Mouse (Mus musculus) midbrain, embryonic 11.5 days (tissue): Measurements from ENCODE around the gene Tcp11l1. TPM values are rescaled to one million over a fixed set of nuclear protein-coding genes. Genes with fewer than 3 reads are reported as not detected.

ENCODE experiments used
- ATAC-seq: fragments of 200-750 bp; cut with Nextera tagmentation; 2 replicates; pipeline ENCODE4 v1.8.0; 2017; ENCODE audit warnings: moderate TSS enrichment, moderate library complexity; ENCODE audit not compliant: low FRiP score
- DNase-seq: peaks from one replicate; pipeline ENCODE4 v3.0.0; 2015; ENCODE audit warnings: low spot score; ENCODE audit errors: missing footprints
- H3K27ac ChIP-seq: fragments of 300-500 bp; sonication (generic); 2 replicates; pipeline ENCODE4 v1.5.1; 2014; ENCODE audit warnings: low read depth, low read length
- H3K27me3 ChIP-seq: fragments of 300-500 bp; sonication (generic); 2 replicates; pipeline ENCODE4 v1.6.1; 2014; ENCODE audit warnings: mild to moderate bottlenecking, low read length, moderate library complexity, mixed read lengths; ENCODE audit not compliant: control insufficient read depth, insufficient read depth
- H3K36me3 ChIP-seq: fragments of 300-500 bp; sonication (generic); 2 replicates; pipeline ENCODE4 v1.6.1; 2014; ENCODE audit warnings: mild to moderate bottlenecking, low read length, moderate library complexity, mixed read lengths; ENCODE audit not compliant: control insufficient read depth, insufficient read depth
- H3K4me1 ChIP-seq: fragments of 300-500 bp; sonication (generic); 2 replicates; pipeline ENCODE4 v1.6.1; 2014; ENCODE audit warnings: low read length; ENCODE audit not compliant: control insufficient read depth, insufficient read depth
- H3K4me2 ChIP-seq: fragments of 300-500 bp; sonication (generic); 2 replicates; pipeline ENCODE4 v1.6.1; 2014; ENCODE audit warnings: mild to moderate bottlenecking, moderate library complexity
- H3K4me3 ChIP-seq: fragments of 300-500 bp; sonication (generic); 2 replicates; pipeline ENCODE4 v1.5.1; 2014; ENCODE audit warnings: low read depth, low read length
- H3K9ac ChIP-seq: fragments of 300-500 bp; sonication (generic); 2 replicates; pipeline ENCODE4 v1.6.1; 2014; ENCODE audit warnings: low read length
- H3K9me3 ChIP-seq: fragments of 300-500 bp; sonication (generic); 2 replicates; pipeline ENCODE4 v1.6.1; 2016; ENCODE audit warnings: low read length; ENCODE audit not compliant: control insufficient read depth
- WGBS: fragments of 180-500 bp; shearing (Covaris S2); extraction: QIAGEN DNeasy Blood & Tissue Kit; methylation state at CpG from one replicate; pipeline ENCODE4 v1.1.7; 2014; 5-methylcytosine and 5-hydroxymethylcytosine counted together
- polyA plus RNA-seq: library from polyadenylated mRNA; unstranded; fragments of >200 nt; fragmentation: Nextera tagmentation; extraction: Ambion mirVana; gene quantifications from 2 replicates; pipeline ENCODE4 v1.2.1, GENCODE M21; 2014

The Tcp11l1 gene
- 58.4 and 72.3 TPM in 2 replicates for polyA plus RNA-seq

- H3K4me1 ChIP-seq = peaks cover 12% of the 10 kb centered on the region
- H3K9ac ChIP-seq = peak within 1 kb of the TSS; percentile 76
- peak; percentile 95 for ATAC-seq
- no peaks in the 10 kb centered on the region for H3K36me3 ChIP-seq
- under 1% methylated on average over 94 of the region's 99 CpGs for WGBS
- DNase-seq = peak; percentile 98
- peak within 1 kb of the TSS; percentile 54 for H3K4me3 ChIP-seq
- H3K27ac ChIP-seq = peak within 1 kb of the TSS; percentile 86
- no peaks in the 10 kb centered on the region for H3K9me3 ChIP-seq
- no peaks in the 10 kb centered on the region for H3K27me3 ChIP-seq
- peak within 1 kb of the TSS; percentile 68 for H3K4me2 ChIP-seq
Measured at GRCm38 (mm10) chr2:104711585-104712485, at the start of gene Tcp11l1. Gene Tcp11l1, minus strand, starts transcription at chr2:104712169.

GRCm38 (mm10) chr2:104750611-104751010, 38.6 kb upstream of the Tcp11l1 start:
- no peaks in the 10 kb centered on the region for H3K9me3 ChIP-seq
- no peak overlapping the region for H3K4me2 ChIP-seq
- no peaks in the 10 kb centered on the region for H3K27me3 ChIP-seq
- H3K9ac ChIP-seq = no peak overlapping the region
- H3K4me3 ChIP-seq = no peak overlapping the region
- no peaks in the 10 kb centered on the region for H3K4me1 ChIP-seq
- no peak overlapping the region for H3K27ac ChIP-seq
- ATAC-seq (no peak), DNase-seq (no peak)
- H3K36me3 ChIP-seq = no peaks in the 10 kb centered on the region
- WGBS = 58% methylated on average over 3 of the region's 3 CpGs

- H3K4me3 ChIP-seq = no peak overlapping the region
- H3K27me3 ChIP-seq = no peaks in the 10 kb centered on the region
- ATAC-seq (no peak), DNase-seq (no peak)
- WGBS = 71% methylated on average over 5 of the region's 5 CpGs
- no peaks in the 10 kb centered on the region for H3K9me3 ChIP-seq
- no peaks in the 10 kb centered on the region for H3K36me3 ChIP-seq
- H3K9ac ChIP-seq = no peak overlapping the region
- H3K4me1 ChIP-seq = no peaks in the 10 kb centered on the region
- no peak overlapping the region for H3K27ac ChIP-seq
- H3K4me2 ChIP-seq = no peak overlapping the region
Measured at GRCm38 (mm10) chr2:104748652-104749183, 36.7 kb upstream of the Tcp11l1 start.

- no peak overlapping the region for H3K4me2 ChIP-seq
- no peaks in the 10 kb centered on the region for H3K9me3 ChIP-seq
- no peaks in the 10 kb centered on the region for H3K36me3 ChIP-seq
- no peak overlapping the region for H3K9ac ChIP-seq
- H3K4me3 ChIP-seq = no peak overlapping the region
- ATAC-seq (no peak), DNase-seq (no peak)
- WGBS = 58% methylated on average over 8 of the region's 8 CpGs
- H3K27ac ChIP-seq = no peak overlapping the region
- no peaks in the 10 kb centered on the region for H3K4me1 ChIP-seq
- H3K27me3 ChIP-seq = peaks cover 10% of the 10 kb centered on the region; the same call in 1 of the 2 replicates
Measured at GRCm38 (mm10) chr2:104746251-104746650, 34.3 kb upstream of the Tcp11l1 start.

- WGBS = 45% methylated on average over 5 of the region's 5 CpGs
- peaks cover 11% of the 10 kb centered on the region; the same call in 1 of the 2 replicates for H3K27me3 ChIP-seq
- H3K4me2 ChIP-seq = no peak overlapping the region
- no peaks in the 10 kb centered on the region for H3K4me1 ChIP-seq
- no peak overlapping the region for H3K9ac ChIP-seq
- H3K27ac ChIP-seq = no peak overlapping the region
- H3K4me3 ChIP-seq = no peak overlapping the region
- ATAC-seq (no peak), DNase-seq (no peak)
- no peaks in the 10 kb centered on the region for H3K9me3 ChIP-seq
- no peaks in the 10 kb centered on the region for H3K36me3 ChIP-seq
Measured at GRCm38 (mm10) chr2:104743971-104744370, 32.0 kb upstream of the Tcp11l1 start.

- WGBS = 23% methylated on average over 7 of the region's 7 CpGs
- ATAC-seq (no peak), DNase-seq (no peak)
- no peak overlapping the region for H3K9ac ChIP-seq
- no peaks in the 10 kb centered on the region for H3K36me3 ChIP-seq
- peaks cover 11% of the 10 kb centered on the region; the same call in 1 of the 2 replicates for H3K27me3 ChIP-seq
- no peaks in the 10 kb centered on the region for H3K9me3 ChIP-seq
- H3K27ac ChIP-seq = no peak overlapping the region
- H3K4me1 ChIP-seq = no peaks in the 10 kb centered on the region
- H3K4me2 ChIP-seq = peak overlapping the region; percentile 92
- H3K4me3 ChIP-seq = peak overlapping the region; percentile 64; the same call in 1 of the 2 replicates
Measured at GRCm38 (mm10) chr2:104743160-104743559, 31.2 kb upstream of the Tcp11l1 start.

GRCm38 (mm10) chr2:104742741-104743064, 30.7 kb upstream of the Tcp11l1 start, which contains the start of gene Depdc7:
Gene Depdc7, minus strand, starts transcription at chr2:104742878.
- H3K9me3 ChIP-seq = no peaks in the 10 kb centered on the region
- peaks cover 11% of the 10 kb centered on the region; the same call in 1 of the 2 replicates for H3K27me3 ChIP-seq
- WGBS = under 1% methylated on average over 31 of the region's 31 CpGs
- H3K9ac ChIP-seq = peak within 1 kb of the TSS; percentile 71
- H3K4me1 ChIP-seq = no peaks in the 10 kb centered on the region
- no peaks in the 10 kb centered on the region for H3K36me3 ChIP-seq
- H3K4me3 ChIP-seq = peak within 1 kb of the TSS; percentile 64
- H3K4me2 ChIP-seq = peak within 1 kb of the TSS; percentile 92
- no peak within 1 kb of the TSS for H3K27ac ChIP-seq
- peak; percentile 93 for ATAC-seq
- DNase-seq = peak; percentile 97

- whole genome bisulfite sequencing = 3% methylated on average over 46 of the region's 46 CpGs
- H3K4me2 ChIP-seq = peak overlapping the region; percentile 92
- H3K9me3 ChIP-seq = no peaks in the 10 kb centered on the region
- DNase-seq (peak; percentile 94), ATAC-seq (no peak)
- no peaks in the 10 kb centered on the region for H3K4me1 ChIP-seq
- peak overlapping the region; percentile 64 for H3K4me3 ChIP-seq
- no peaks in the 10 kb centered on the region for H3K36me3 ChIP-seq
- H3K27me3 ChIP-seq = peaks cover 11% of the 10 kb centered on the region; the same call in 1 of the 2 replicates
- peak overlapping the region; percentile 71 for H3K9ac ChIP-seq
- no peak overlapping the region for H3K27ac ChIP-seq
Measured at GRCm38 (mm10) chr2:104741896-104742740, 30.1 kb upstream of the Tcp11l1 start.
